Mouse (Mus musculus) bone marrow, adult 2 months (tissue): ENCODE data around the gene Agmo. TPM values are rescaled to one million over a fixed set of nuclear protein-coding genes. Genes with fewer than 3 reads are reported as not detected.

Experiments
- H3K27ac ChIP-seq: fragments of 200-500 bp; 2 replicates; pipeline ENCODE4 v1.5.1; 2012; ENCODE audit warnings: low read depth, mild to moderate bottlenecking, control low read depth, inconsistent platforms, low read length; ENCODE audit not compliant: control insufficient read depth, poor library complexity, insufficient read depth
- H3K4me1 ChIP-seq: fragments of 200-500 bp; 2 replicates; pipeline ENCODE4 v1.6.1; 2011; ENCODE audit warnings: low read length; ENCODE audit not compliant: control insufficient read depth, insufficient read depth
- H3K4me3 ChIP-seq: fragments of 200-500 bp; replicated peaks from 2 replicates; pipeline ENCODE3; 2011; ENCODE audit warnings: mild to moderate bottlenecking, low read depth, low read length, control low read depth; ENCODE audit not compliant: control insufficient read depth
- CTCF ChIP-seq: fragments of 200-500 bp; IDR thresholded peaks from 2 replicates; pipeline ENCODE4 v1.5.1; 2011; ENCODE audit warnings: low read length, control low read depth; ENCODE audit not compliant: control insufficient read depth, insufficient read depth
- POLR2A ChIP-seq: fragments of 200-500 bp; IDR thresholded peaks from 2 replicates; pipeline ENCODE4 v1.6.1; 2011; ENCODE audit warnings: low read depth, mild to moderate bottlenecking, control low read depth, low read length, borderline replicate concordance; ENCODE audit not compliant: control insufficient read depth
- WGBS: fragments of 180-500 bp; shearing (Covaris S2); methylation state at CpG from one replicate; pipeline ENCODE4 v1.1.7; 2018; 5-methylcytosine and 5-hydroxymethylcytosine counted together
- polyA plus RNA-seq: library from polyadenylated mRNA; stranded (reverse); fragments of >200 nt; gene quantifications from 2 replicates; pipeline ENCODE4 v1.2.4, GENCODE M21; 2011; ENCODE audit warnings: low replicate concordance; ENCODE audit not compliant: missing spikeins, insufficient read depth, insufficient read length

The Agmo gene
- polyA plus RNA-seq, 1 experiment: 1.7 TPM

GRCm38 (mm10) chr12:37268636-37269152, 27.3 kb downstream of the Agmo start:
- Histone ChIP-seq H3K4me1 (no peaks in the 10 kb centered on the region), H3K4me3 (no peak overlapping the region), H3K27ac (no peak overlapping the region)
- 60% methylated on average over 6 of the region's 6 CpGs for WGBS
- TF ChIP-seq POLR2A: no peak
- no peak for TF ChIP-seq CTCF

GRCm38 (mm10) chr12:37272660-37273059, 31.2 kb downstream of the Agmo start:
- H3K27ac ChIP-seq: no peak overlapping the region
- H3K4me1 ChIP-seq: no peaks in the 10 kb centered on the region
- 33% methylated on average over 3 of the region's 3 CpGs for WGBS
- TF ChIP-seq POLR2A: no peak
- TF ChIP-seq CTCF: no peak
- H3K4me3 ChIP-seq: no peak overlapping the region

- WGBS: 79% methylated on average over 5 of the region's 5 CpGs
- no peaks in the 10 kb centered on the region for H3K4me1 ChIP-seq
- no peak overlapping the region for H3K27ac ChIP-seq
- TF ChIP-seq POLR2A (no peak), CTCF (no peak)
- no peak overlapping the region for H3K4me3 ChIP-seq
Measured at GRCm38 (mm10) chr12:37273964-37274657, 32.7 kb downstream of the Agmo start.

GRCm38 (mm10) chr12:37274658-37275019, 33.2 kb downstream of the Agmo start:
- H3K27ac ChIP-seq: no peak overlapping the region
- WGBS: 76% methylated on average over 2 of the region's 2 CpGs
- TF ChIP-seq POLR2A (no peak), CTCF (no peak)
- H3K4me1 ChIP-seq: no peaks in the 10 kb centered on the region
- no peak overlapping the region for H3K4me3 ChIP-seq

GRCm38 (mm10) chr12:37306956-37307466, 65.6 kb downstream of the Agmo start:
- WGBS: 75% methylated on average over 1 of the region's 1 CpGs
- no peak overlapping the region for H3K27ac ChIP-seq
- no peak overlapping the region for H3K4me3 ChIP-seq
- TF ChIP-seq POLR2A: no peak
- no peak for TF ChIP-seq CTCF
- H3K4me1 ChIP-seq: no peaks in the 10 kb centered on the region

- WGBS: 92% methylated on average over 1 of the region's 1 CpGs
- H3K27ac ChIP-seq: no peak overlapping the region
- no peaks in the 10 kb centered on the region for H3K4me1 ChIP-seq
- H3K4me3 ChIP-seq: no peak overlapping the region
- TF ChIP-seq CTCF (no peak), POLR2A (no peak)
Measured at GRCm38 (mm10) chr12:37310786-37311185, 69.3 kb downstream of the Agmo start.

- no peak overlapping the region for H3K4me3 ChIP-seq
- TF ChIP-seq POLR2A (no peak), CTCF (no peak)
- H3K4me1 ChIP-seq: no peaks in the 10 kb centered on the region
- 42% methylated on average over 3 of the region's 3 CpGs for WGBS
- no peak overlapping the region for H3K27ac ChIP-seq
Measured at GRCm38 (mm10) chr12:37322860-37323259, 81.4 kb downstream of the Agmo start.

GRCm38 (mm10) chr12:37334987-37335386, 93.5 kb downstream of the Agmo start:
- 57% methylated on average over 5 of the region's 5 CpGs for WGBS
- TF ChIP-seq POLR2A (no peak), CTCF (no peak)

More at GRCm38 (mm10) chr12:37334987-37335386, 93.5 kb downstream of the Agmo start:
- H3K27ac ChIP-seq: no peak overlapping the region
- H3K4me3 ChIP-seq: no peak overlapping the region
- H3K4me1 ChIP-seq: no peaks in the 10 kb centered on the region
